Mouse (Mus musculus) limb, embryonic 15.5 days (tissue): ENCODE measurements around the gene Il25. TPM values are rescaled to one million over a fixed set of nuclear protein-coding genes. Genes with fewer than 3 reads are reported as not detected.
A peak's percentile ranks its signal among the peaks of the same experiment; 100 is the strongest.

ENCODE experiments used
- ATAC-seq: fragments of 200-750 bp; cut with Nextera tagmentation; 2 replicates; pipeline ENCODE4 v1.8.0; 2017; ENCODE audit warnings: low read depth, moderate TSS enrichment; ENCODE audit not compliant: insufficient number of reproducible peaks, low FRiP score, low TSS enrichment
- H3K27ac ChIP-seq: fragments of 300-500 bp; sonication (generic); 2 replicates; pipeline ENCODE4 v1.5.1; 2015; ENCODE audit warnings: moderate library complexity, mild to moderate bottlenecking, inconsistent platforms
- H3K27me3 ChIP-seq: fragments of 300-500 bp; sonication (generic); 2 replicates; pipeline ENCODE4 v1.6.1; 2015; ENCODE audit warnings: inconsistent platforms
- H3K36me3 ChIP-seq: fragments of 300-500 bp; sonication (generic); 2 replicates; pipeline ENCODE4 v1.6.1; 2015; ENCODE audit warnings: inconsistent platforms
- H3K4me1 ChIP-seq: fragments of 300-500 bp; sonication (generic); 2 replicates; pipeline ENCODE4 v1.6.1; 2015; ENCODE audit warnings: inconsistent platforms
- H3K4me2 ChIP-seq: fragments of 300-500 bp; sonication (generic); 2 replicates; pipeline ENCODE4 v1.6.1; 2015; ENCODE audit warnings: mild to moderate bottlenecking, inconsistent platforms
- H3K4me3 ChIP-seq: fragments of 300-500 bp; sonication (generic); 2 replicates; pipeline ENCODE4 v1.5.1; 2015; ENCODE audit warnings: mild to moderate bottlenecking, inconsistent platforms
- H3K9ac ChIP-seq: fragments of 300-500 bp; sonication (generic); 2 replicates; pipeline ENCODE4 v1.6.1; 2015; ENCODE audit warnings: inconsistent platforms
- H3K9me3 ChIP-seq: fragments of 300-500 bp; sonication (generic); 2 replicates; pipeline ENCODE4 v1.6.1; 2016; ENCODE audit warnings: inconsistent platforms
- WGBS: fragments of 180-500 bp; shearing (Covaris S2); methylation state at CpG from one replicate; pipeline ENCODE4 v1.1.7; 2015; 5-methylcytosine and 5-hydroxymethylcytosine counted together
- polyA plus RNA-seq: library from polyadenylated mRNA; unstranded; fragments of >200 nt; fragmentation: Nextera tagmentation; extraction: Ambion mirVana; gene quantifications from 2 replicates; pipeline ENCODE4 v1.2.1, GENCODE M21; 2015

Gene Il25
- polyA plus RNA-seq = not detected in 2 replicates

DNA sequence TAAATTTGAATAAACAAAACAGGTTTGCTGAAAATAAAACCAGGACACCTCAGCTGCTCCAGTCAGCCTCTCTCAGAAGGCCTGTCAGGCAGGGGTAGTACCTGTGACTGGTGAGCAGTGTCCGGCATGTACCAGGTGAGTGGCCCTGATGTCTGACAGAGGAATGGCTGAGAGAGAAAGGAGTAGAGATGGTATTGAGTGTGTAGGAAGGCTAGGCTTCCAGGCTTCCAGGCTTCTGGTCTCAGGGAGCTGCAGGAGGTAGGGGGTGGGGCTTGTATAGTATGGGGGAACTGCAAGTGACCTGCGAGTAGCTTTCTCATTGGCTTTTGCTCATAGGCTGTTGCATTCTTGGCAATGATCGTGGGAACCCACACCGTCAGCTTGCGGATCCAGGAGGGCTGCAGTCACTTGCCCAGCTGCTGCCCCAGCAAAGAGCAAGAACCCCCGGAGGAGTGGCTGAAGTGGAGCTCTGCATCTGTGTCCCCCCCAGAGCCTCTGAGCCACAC, at the start of gene Il25:
TSS of gene Il25 (plus strand) at position 51 of the 506 bp plus-strand sequence.
- Histone ChIP-seq H3K4me2 (no peak within 1 kb of the TSS), H3K4me1 (peaks cover 47% of the 10 kb centered on the region), H3K36me3 (no peaks in the 10 kb centered on the region), H3K27ac (0 out of 2 replicates have a peak within 1 kb of the TSS, but pooled peaks have one; percentile 11), H3K9me3 (no peaks in the 10 kb centered on the region), H3K27me3 (no peaks in the 10 kb centered on the region), H3K9ac (no peak within 1 kb of the TSS), H3K4me3 (no peak within 1 kb of the TSS)
- ATAC-seq = no peak
- WGBS = 24% methylated on average over 6 of the region's 6 CpGs

- WGBS = under 1% methylated on average over 27 of the region's 27 CpGs
- Histone ChIP-seq H3K27me3 (peaks cover 7% of the 10 kb centered on the region), H3K27ac (peak within 1 kb of the TSS; percentile 94), H3K4me1 (peaks cover 26% of the 10 kb centered on the region), H3K4me3 (peak within 1 kb of the TSS; percentile 67), H3K9ac (peak within 1 kb of the TSS; percentile 77), H3K9me3 (no peaks in the 10 kb centered on the region), H3K4me2 (peak within 1 kb of the TSS; percentile 70), H3K36me3 (peaks cover 19% of the 10 kb centered on the region)
- peak; percentile 86 for ATAC-seq
These were observed 49.1 kb upstream of the Il25 start, which contains the start of the genes Bcl2l2 and Gm20521 for GRCm38 (mm10) chr14:54883154-54884021. Bcl2l2 (plus strand) TSS chr14:54883377. Gm20521 (plus strand) TSS chr14:54883441.

DNA sequence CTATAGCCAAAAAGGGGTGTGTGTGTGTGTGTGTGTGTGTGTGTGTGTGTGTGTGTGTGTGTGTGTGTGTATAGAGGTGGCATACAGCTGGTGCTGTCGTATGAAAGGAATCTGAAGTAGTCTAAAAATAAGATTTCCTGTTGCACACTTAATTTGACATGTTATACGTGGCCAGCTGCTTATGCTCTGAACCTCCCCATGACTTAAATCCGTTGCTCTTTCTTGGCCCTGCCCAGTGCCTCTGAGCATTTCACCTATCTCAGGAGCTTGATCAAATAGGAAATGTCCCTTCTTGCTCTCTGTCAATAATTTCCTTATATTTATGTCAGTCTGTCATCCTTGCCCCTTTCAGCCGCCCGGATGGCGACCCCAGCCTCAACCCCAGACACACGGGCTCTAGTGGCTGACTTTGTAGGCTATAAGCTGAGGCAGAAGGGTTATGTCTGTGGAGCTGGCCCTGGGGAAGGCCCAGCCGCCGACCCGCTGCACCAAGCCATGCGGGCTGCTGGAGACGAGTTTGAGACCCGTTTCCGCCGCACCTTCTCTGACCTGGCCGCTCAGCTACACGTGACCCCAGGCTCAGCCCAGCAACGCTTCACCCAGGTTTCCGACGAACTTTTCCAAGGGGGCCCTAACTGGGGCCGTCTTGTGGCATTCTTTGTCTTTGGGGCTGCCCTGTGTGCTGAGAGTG, 48.3 kb upstream of the Il25 start:
- peak overlapping the region; percentile 77 for H3K9ac ChIP-seq
- peak overlapping the region; percentile 67 for H3K4me3 ChIP-seq
- WGBS = 23% methylated on average over 21 of the region's 21 CpGs
- H3K27me3 ChIP-seq = no peaks in the 10 kb centered on the region
- no peaks in the 10 kb centered on the region for H3K9me3 ChIP-seq
- H3K4me2 ChIP-seq = peak overlapping the region; percentile 70
- 0 out of 2 replicates have a peak, but pooled peaks have one; percentile 1 for ATAC-seq
- peaks cover 26% of the 10 kb centered on the region for H3K4me1 ChIP-seq
- H3K36me3 ChIP-seq = peaks cover 19% of the 10 kb centered on the region
- peak overlapping the region; percentile 94 for H3K27ac ChIP-seq

- H3K27me3 ChIP-seq = no peaks in the 10 kb centered on the region
- ATAC-seq = no peak
- H3K9ac ChIP-seq = no peak overlapping the region
- no peak overlapping the region for H3K4me2 ChIP-seq
- peaks cover 26% of the 10 kb centered on the region for H3K4me1 ChIP-seq
- 88% methylated on average over 11 of the region's 11 CpGs for WGBS
- peaks cover 19% of the 10 kb centered on the region for H3K36me3 ChIP-seq
- no peak overlapping the region for H3K27ac ChIP-seq
- no peak overlapping the region for H3K4me3 ChIP-seq
- no peaks in the 10 kb centered on the region for H3K9me3 ChIP-seq
These were observed 47.2 kb upstream of the Il25 start for GRCm38 (mm10) chr14:54885309-54885708.

DNA sequence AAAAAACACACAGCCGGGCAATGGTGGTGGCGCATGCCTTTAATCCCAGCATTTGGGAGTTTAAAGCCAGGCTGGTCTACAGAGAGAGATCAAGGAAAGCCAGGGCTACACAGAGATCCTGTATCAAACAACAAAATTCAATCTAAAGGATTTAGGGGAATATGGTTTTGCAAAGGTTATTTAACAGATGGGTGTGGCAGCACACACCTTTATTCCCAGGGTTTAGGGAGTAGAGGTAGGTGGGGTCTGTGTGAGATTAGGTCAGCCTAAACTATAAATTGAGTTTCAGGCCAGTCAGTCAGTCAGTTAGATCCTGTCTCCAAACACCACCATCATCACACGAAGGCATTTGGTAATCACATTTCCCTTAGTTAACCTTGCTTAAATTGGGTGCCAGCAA, 40.3 kb upstream of the Il25 start, which contains the start of gene Pabpn1:
TSS of gene Pabpn1 (plus strand) at position 301 of the 400 bp plus-strand sequence.
- Histone ChIP-seq H3K4me1 (peaks cover 19% of the 10 kb centered on the region), H3K4me3 (peak within 1 kb of the TSS; percentile 92), H3K27ac (peak within 1 kb of the TSS; percentile 84), H3K9me3 (no peaks in the 10 kb centered on the region), H3K36me3 (peaks cover 20% of the 10 kb centered on the region), H3K4me2 (peak within 1 kb of the TSS; percentile 46), H3K27me3 (no peaks in the 10 kb centered on the region), H3K9ac (0 out of 2 replicates have a peak within 1 kb of the TSS, but pooled peaks have one; percentile 0)
- ATAC-seq = no peak
- WGBS = 92% methylated on average over 3 of the region's 3 CpGs

DNA sequence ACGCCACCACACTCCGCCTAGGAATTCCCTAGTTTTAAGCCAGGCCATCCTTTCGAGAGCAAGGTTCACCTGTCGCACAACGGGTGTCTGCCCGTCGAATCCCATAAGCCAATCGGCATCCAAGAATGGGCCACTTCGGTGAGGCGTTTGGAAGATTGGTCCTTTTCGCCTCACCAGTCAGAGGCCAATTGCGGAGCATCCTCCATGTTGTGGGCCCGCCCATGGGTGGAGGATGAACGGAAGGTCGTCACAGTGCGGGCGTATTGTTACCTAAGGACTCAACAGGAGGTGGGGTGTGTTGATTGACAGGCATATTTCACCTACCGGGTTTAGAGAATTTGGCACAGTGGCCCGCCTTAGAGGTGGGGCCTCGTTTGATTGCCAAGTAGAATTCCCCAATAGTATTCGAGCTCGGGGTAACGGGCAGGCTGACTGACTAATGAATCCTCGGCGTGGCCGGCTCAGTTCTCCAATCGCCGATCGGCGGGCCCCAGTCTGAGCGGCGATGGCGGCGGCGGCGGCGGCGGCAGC, 38.8 kb upstream of the Il25 start:
- Histone ChIP-seq H3K4me3 (peak overlapping the region; percentile 92), H3K27me3 (no peaks in the 10 kb centered on the region), H3K4me2 (peak overlapping the region; percentile 46), H3K9ac (peak overlapping the region; percentile 99), H3K27ac (peak overlapping the region; percentile 94), H3K9me3 (no peaks in the 10 kb centered on the region), H3K4me1 (peaks cover 25% of the 10 kb centered on the region), H3K36me3 (peaks cover 31% of the 10 kb centered on the region)
- ATAC-seq = peak; percentile 99
- under 1% methylated on average over 38 of the region's 38 CpGs for WGBS

GRCm38 (mm10) chr14:54894296-54895151, 38.0 kb upstream of the Il25 start:
- Histone ChIP-seq H3K4me2 (peak overlapping the region; percentile 49), H3K27ac (peak overlapping the region; percentile 94), H3K27me3 (no peaks in the 10 kb centered on the region), H3K9ac (peak overlapping the region; percentile 99), H3K4me1 (peaks cover 25% of the 10 kb centered on the region), H3K4me3 (peak overlapping the region; percentile 92), H3K36me3 (peaks cover 31% of the 10 kb centered on the region), H3K9me3 (no peaks in the 10 kb centered on the region)
- WGBS = under 1% methylated on average over 53 of the region's 54 CpGs
- ATAC-seq = peak; percentile 31

GRCm38 (mm10) chr14:54897445-54897844, 35.0 kb upstream of the Il25 start:
- Histone ChIP-seq H3K27ac (peak overlapping the region; percentile 43), H3K4me1 (peaks cover 25% of the 10 kb centered on the region), H3K36me3 (peaks cover 31% of the 10 kb centered on the region), H3K4me3 (no peak overlapping the region), H3K27me3 (no peaks in the 10 kb centered on the region), H3K9ac (no peak overlapping the region), H3K4me2 (no peak overlapping the region), H3K9me3 (no peaks in the 10 kb centered on the region)
- 61% methylated on average over 2 of the region's 2 CpGs for WGBS
- no peak for ATAC-seq

DNA sequence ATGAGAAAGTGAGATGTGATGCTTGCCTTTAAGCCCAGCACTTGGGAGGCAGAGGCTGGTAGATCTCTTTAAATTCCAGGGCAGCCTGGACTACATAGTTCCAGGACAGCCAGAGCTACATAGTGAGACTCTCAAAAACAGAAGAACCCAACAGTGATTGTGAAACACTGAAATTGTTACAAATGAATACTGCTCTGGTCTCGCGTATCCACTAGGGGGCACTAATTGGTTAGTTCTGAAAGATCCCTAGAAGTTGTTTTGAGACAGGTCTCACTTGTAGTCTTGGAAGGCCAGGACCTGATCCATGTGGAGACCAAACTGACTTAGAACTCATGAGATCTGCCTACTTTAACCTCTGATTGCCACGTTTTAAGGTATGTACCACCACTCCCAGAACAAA, 32.1 kb upstream of the Il25 start:
- H3K27ac ChIP-seq = peak overlapping the region; percentile 38; the same call in 1 of the 2 replicates

GRCm38 (mm10) chr14:54903641-54904040, 28.9 kb upstream of the Il25 start:
- Histone ChIP-seq H3K4me3 (no peak overlapping the region), H3K27me3 (no peaks in the 10 kb centered on the region), H3K4me1 (no peaks in the 10 kb centered on the region), H3K9me3 (no peaks in the 10 kb centered on the region), H3K9ac (no peak overlapping the region), H3K27ac (no peak overlapping the region), H3K4me2 (no peak overlapping the region), H3K36me3 (peaks cover 39% of the 10 kb centered on the region)
- 82% methylated on average over 4 of the region's 4 CpGs for WGBS
- no peak for ATAC-seq

More for the DNA sequence above, 32.1 kb upstream of the Il25 start:
- no peak overlapping the region for H3K4me3 ChIP-seq
- no peak overlapping the region for H3K4me2 ChIP-seq
- H3K4me1 ChIP-seq = peaks cover 17% of the 10 kb centered on the region
- H3K9ac ChIP-seq = no peak overlapping the region
- under 1% methylated on average over 3 of the region's 3 CpGs for WGBS
- no peaks in the 10 kb centered on the region for H3K9me3 ChIP-seq
- ATAC-seq = 0 out of 2 replicates have a peak, but pooled peaks have one; percentile 9
- peaks cover 39% of the 10 kb centered on the region for H3K36me3 ChIP-seq
- no peaks in the 10 kb centered on the region for H3K27me3 ChIP-seq

DNA sequence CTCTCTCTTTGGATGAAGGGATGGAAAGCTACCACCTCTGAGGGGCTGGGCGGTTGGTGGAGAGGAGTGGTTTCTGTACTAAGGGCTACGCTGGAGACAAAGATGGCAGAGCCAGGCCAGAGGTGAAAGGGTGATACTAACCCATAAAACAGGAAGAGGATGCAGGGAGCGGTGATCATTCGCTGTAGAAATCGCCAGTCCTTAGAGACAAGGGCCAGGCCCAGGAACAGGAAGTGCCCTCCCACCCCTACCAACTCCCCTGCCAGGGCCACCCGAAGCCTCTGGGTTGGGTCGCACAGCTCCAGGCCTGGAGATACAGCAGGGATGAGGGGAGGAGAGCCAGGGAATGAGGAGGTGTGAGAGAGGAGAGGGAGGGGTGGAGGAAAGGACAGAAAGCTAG, 23.8 kb upstream of the Il25 start:
- H3K36me3 ChIP-seq = peaks cover 55% of the 10 kb centered on the region

More for the DNA sequence above, 23.8 kb upstream of the Il25 start:
- H3K27ac ChIP-seq = no peak overlapping the region
- H3K4me3 ChIP-seq = no peak overlapping the region
- no peak overlapping the region for H3K9ac ChIP-seq
- no peaks in the 10 kb centered on the region for H3K27me3 ChIP-seq
- no peaks in the 10 kb centered on the region for H3K9me3 ChIP-seq
- ATAC-seq = no peak
- no peak overlapping the region for H3K4me2 ChIP-seq
- 87% methylated on average over 7 of the region's 7 CpGs for WGBS
- peaks cover 25% of the 10 kb centered on the region for H3K4me1 ChIP-seq
